Mouse (Mus musculus): ENCODE data around the gene Gm815. TPM values are rescaled to one million over a fixed set of nuclear protein-coding genes. Genes with fewer than 3 reads are reported as not detected.

The Gm815 gene
- polyA plus RNA-seq, 1 experiment from 2014 or later: not detected

DNA sequence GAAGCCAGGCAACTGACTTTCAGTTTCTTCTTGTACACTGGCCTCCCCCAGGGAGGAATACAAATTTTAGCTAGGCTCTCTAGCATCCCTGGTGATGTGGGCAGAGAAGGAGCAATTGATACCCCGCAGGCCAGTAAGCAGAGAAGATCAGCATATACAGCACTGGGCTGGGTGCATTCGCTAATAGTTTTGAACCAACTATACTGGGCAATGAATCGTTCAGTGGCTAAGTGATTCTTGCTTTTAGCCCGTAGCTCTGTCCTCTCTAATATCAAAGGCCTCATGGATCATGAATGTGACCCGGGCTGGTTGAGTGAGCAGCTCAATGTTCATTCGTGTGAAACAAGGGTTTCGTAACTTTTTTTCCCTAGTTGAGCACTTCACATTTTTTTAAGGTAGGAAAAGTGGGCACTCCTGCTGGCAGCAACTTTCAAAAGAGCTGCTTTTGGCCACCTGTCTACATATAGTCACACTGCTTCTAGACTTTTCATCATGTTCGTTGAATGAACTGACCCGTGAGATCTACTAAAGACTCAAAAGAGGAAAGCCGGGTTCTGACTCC, 3.7 kb upstream of the Gm815 start:
- Histone ChIP-seq H3K36me3 (no peaks in the 10 kb centered on the region), H3K27ac (no peak overlapping the region), H3K27me3 (replicated peaks) (no peaks in the 10 kb centered on the region), H3K4me1 (replicated peaks) (no peaks in the 10 kb centered on the region), H3K4me3 (replicated peaks) (no peak overlapping the region), H3K9ac (no peak overlapping the region), H3K4me2 (replicated peaks) (no peak overlapping the region), H3K9me3 (no peaks in the 10 kb centered on the region)
- ATAC-seq: no peak
- WGBS: 94% methylated on average over 10 of the region's 10 CpGs

DNA sequence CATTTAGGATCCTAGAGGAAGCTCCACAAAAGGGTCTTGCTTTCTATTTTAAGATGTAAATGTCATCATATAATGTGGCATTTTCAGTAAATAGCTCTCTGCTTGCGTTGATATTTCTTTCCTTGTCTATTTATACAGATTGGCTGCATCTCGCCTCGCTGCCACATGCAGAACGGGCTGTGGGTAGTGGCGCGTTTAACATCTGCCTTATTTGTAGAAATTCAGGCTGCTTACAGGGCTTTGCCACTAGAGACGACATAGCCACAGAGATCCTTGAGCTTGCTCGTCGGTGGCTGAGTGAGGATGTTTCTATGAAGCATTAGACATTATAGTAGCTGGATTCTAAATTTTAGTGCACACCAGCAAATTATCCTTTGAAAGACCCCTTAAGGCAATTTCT, 2.5 kb downstream of the Gm815 start:
- no peaks in the 10 kb centered on the region for H3K27me3 ChIP-seq (replicated peaks)
- 81% methylated on average over 9 of the region's 9 CpGs for WGBS
- H3K4me1 ChIP-seq (replicated peaks): no peaks in the 10 kb centered on the region
- no peak for ATAC-seq
- H3K27ac ChIP-seq: no peak overlapping the region
- no peaks in the 10 kb centered on the region for H3K9me3 ChIP-seq
- H3K4me3 ChIP-seq (replicated peaks): no peak overlapping the region
- no peaks in the 10 kb centered on the region for H3K36me3 ChIP-seq
- no peak overlapping the region for H3K4me2 ChIP-seq (replicated peaks)
- H3K9ac ChIP-seq: no peak overlapping the region

DNA sequence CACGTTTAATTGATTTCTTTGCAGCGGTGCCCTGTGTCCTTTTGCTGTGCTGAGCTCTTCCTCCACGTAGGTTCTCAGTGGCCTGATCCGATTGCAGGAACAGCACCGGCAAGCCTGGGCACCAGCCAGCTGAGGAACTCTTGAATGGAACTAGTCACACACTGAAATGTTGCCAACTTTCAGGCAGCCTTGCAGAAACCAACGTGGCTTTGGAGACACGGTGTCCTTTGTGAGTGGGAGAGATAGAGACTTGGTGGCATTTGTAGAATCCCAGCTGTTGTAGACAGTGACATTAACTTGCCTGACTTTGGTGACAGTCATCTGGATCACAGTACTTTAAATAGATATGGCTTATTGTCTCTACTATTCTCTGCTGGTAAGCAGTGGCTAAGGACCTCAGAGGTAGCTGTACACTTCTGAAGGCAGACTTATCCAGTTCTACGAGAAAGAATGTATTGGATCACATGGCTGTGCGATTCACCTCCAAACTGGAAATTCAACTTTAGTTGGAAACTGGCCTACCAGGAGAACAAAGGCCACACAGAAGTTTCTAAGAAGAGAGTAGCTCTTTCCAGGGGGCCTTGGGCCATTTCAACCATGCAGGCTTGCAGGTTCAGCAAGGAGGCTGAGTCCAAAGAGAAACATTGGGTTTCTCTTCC, 5.8 kb downstream of the Gm815 start:
- 79% methylated on average over 9 of the region's 9 CpGs for WGBS
- H3K9me3 ChIP-seq: no peaks in the 10 kb centered on the region
- no peak overlapping the region for H3K9ac ChIP-seq
- no peak overlapping the region for H3K27ac ChIP-seq
- no peak overlapping the region for H3K4me2 ChIP-seq (replicated peaks)
- no peaks in the 10 kb centered on the region for H3K4me1 ChIP-seq (replicated peaks)
- H3K4me3 ChIP-seq (replicated peaks): no peak overlapping the region
- no peak for ATAC-seq
- no peaks in the 10 kb centered on the region for H3K36me3 ChIP-seq
- H3K27me3 ChIP-seq (replicated peaks): no peaks in the 10 kb centered on the region

DNA sequence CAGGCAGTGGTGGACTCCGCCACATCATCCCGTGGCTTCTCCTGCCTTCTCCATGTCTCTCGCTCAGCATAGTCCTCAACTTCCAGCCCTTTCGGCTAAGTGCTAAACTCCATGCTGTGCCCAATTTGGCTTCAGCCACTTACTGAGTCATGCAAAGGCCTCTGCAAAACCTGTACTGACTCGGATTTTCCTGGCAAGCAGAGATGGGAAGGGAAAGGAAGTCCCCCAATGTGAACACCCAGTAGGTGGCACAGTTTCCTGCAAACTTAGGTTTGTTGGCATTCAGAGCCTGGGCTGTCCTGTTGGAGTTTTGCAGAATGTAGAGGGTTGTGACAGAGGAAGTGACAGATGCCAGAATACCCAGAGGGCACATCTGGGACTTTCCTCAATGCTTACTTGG, 7.2 kb downstream of the Gm815 start:
- Histone ChIP-seq H3K27me3 (replicated peaks) (no peaks in the 10 kb centered on the region), H3K27ac (no peak overlapping the region), H3K9me3 (no peaks in the 10 kb centered on the region), H3K4me3 (replicated peaks) (no peak overlapping the region), H3K36me3 (no peaks in the 10 kb centered on the region), H3K4me1 (replicated peaks) (no peaks in the 10 kb centered on the region), H3K4me2 (replicated peaks) (no peak overlapping the region), H3K9ac (no peak overlapping the region)
- no peak for ATAC-seq
- 67% methylated on average over 5 of the region's 5 CpGs for WGBS

DNA sequence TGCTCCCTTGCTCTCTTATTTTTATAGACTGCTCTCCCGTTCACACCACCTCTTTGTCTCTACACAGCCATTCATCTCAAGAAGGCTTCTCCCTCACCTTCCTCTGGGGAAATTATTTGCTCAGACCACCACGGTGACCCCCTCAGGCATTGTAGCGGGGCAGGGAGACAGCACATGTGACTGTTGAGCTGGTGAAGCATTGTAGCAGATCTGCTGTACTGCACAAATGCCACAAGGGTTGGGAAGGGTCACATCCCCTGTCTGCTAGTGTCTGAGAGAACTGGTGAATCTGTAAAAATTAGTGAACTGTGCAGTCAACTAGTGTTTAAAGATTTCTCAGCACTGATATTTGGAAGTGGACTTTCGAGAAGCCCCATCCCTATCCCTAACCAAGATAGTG, 16.5 kb downstream of the Gm815 start:
- Histone ChIP-seq H3K36me3 (no peaks in the 10 kb centered on the region), H3K4me1 (replicated peaks) (no peaks in the 10 kb centered on the region), H3K27ac (no peak overlapping the region), H3K9me3 (no peaks in the 10 kb centered on the region), H3K27me3 (replicated peaks) (no peaks in the 10 kb centered on the region), H3K9ac (no peak overlapping the region), H3K4me2 (replicated peaks) (no peak overlapping the region), H3K4me3 (replicated peaks) (no peak overlapping the region)
- WGBS: 58% methylated on average over 4 of the region's 4 CpGs
- ATAC-seq: no peak

DNA sequence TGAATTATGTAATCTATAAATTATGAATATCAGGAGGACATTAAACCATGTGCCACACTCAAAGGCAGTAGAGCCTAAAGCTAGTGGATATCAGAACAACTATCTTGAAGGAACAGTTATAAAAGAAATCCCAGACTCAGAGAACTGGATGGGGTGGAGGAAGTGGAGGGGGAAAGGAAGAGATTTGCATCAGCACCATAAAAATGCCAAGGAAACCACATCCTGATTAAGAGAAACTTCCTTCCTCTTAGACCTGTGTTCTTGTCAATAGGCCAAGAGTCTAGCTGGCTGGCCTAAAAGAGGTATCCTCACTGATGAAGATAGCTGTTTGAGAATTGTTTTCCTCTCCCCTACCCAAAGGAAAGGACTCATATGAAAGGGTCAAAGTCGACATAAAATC, 28.6 kb downstream of the Gm815 start:
- Histone ChIP-seq H3K9ac (no peak overlapping the region), H3K9me3 (no peaks in the 10 kb centered on the region), H3K4me1 (replicated peaks) (no peaks in the 10 kb centered on the region), H3K27ac (no peak overlapping the region), H3K4me3 (replicated peaks) (no peak overlapping the region), H3K36me3 (no peaks in the 10 kb centered on the region), H3K4me2 (replicated peaks) (no peak overlapping the region), H3K27me3 (replicated peaks) (no peaks in the 10 kb centered on the region)
- 48% methylated on average over 1 of the region's 1 CpGs for WGBS
- ATAC-seq: no peak

DNA sequence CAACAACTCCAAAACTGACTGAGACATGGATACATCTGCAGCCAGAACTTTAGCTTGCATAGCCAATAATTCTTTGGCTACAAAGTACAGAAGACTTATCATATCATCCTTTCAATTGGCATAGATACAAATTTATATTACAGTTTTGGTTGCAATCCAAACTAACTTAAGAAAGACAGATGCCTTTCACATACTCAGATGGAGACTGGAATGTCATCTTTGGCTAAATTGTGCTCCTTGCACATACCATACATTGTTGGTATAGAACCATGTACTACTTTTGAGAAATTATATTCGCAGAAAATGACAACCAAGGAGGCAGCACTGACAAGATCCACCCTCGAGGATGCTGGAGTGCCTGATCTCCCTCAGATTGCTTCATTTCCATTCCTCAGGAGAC, 35.1 kb downstream of the Gm815 start:
- Histone ChIP-seq H3K27ac (no peak overlapping the region), H3K27me3 (replicated peaks) (no peaks in the 10 kb centered on the region), H3K9ac (no peak overlapping the region), H3K9me3 (no peaks in the 10 kb centered on the region), H3K4me2 (replicated peaks) (no peak overlapping the region), H3K36me3 (no peaks in the 10 kb centered on the region), H3K4me3 (replicated peaks) (no peak overlapping the region), H3K4me1 (replicated peaks) (no peaks in the 10 kb centered on the region)
- ATAC-seq: no peak
- WGBS: 67% methylated on average over 2 of the region's 2 CpGs

DNA sequence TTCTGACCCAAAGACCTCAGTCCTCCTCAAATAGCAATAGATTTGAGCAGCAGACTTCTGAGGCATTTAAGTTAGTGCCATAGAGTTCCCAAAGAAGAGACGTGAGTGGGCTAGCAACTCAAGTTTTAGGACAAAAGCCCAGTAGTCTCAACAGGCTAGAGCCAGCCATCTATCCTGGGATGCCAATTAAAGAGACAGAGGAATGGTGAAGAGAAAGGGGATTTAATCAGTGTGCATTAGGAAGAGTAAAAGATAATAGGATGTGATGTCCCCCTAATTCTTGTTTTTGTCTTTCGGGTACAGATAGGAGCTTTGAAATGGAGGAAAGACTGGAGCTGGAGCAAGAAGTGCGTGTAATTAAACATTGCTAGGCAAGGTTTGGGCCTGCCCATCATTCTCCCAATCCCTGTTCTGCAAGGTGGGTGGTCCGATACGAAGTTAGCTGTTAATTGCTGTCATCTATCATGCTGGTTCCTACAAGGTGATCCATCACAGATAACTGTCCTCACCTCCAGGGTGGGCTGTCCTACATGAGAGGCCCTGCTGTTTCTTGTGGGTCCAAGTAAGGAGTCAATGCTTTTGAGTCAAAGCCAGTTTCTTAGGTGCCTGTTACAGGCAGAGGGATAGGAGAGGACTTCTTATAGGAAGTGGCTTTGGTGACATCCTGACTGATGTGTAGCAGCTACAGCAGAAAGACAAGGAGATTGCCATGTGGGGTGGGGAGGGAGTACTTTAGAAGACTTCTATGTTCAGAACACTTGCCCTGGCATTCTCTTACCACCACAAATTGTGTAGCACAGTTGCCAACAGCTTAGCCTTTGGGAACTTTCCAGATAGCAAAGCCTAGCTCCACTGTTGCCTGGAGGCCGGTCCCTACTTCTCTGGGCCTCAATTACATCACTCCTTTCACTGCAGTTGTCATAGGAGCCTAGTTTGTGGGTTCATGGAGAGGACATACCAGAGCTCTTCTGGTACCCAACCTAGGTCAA, 44.9 kb downstream of the Gm815 start:
- Histone ChIP-seq H3K36me3 (no peaks in the 10 kb centered on the region), H3K9ac (no peak overlapping the region), H3K27me3 (replicated peaks) (no peaks in the 10 kb centered on the region), H3K4me2 (replicated peaks) (no peak overlapping the region), H3K4me1 (replicated peaks) (no peaks in the 10 kb centered on the region), H3K27ac (no peak overlapping the region), H3K9me3 (no peaks in the 10 kb centered on the region), H3K4me3 (replicated peaks) (no peak overlapping the region)
- 43% methylated on average over 6 of the region's 6 CpGs for WGBS
- no peak for ATAC-seq

DNA sequence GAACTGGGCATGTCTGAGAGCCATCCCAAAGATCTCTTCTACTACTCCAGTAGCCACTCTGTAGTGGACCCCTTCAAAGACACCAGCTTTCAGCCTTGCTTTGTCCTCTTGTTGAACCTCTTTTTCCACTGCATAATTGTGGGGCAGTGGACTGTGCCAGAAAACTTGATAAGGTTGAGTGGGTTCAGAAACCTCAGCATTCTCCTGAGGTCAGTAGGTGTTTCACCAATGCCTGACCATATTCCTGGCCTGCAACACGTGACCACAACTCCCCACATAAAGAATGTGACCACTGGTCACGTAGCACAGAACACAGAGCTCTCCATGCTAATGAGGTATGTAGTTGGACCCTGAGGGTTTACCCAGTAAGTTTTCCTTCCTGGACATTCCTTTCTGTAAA, 48.5 kb downstream of the Gm815 start:
- Histone ChIP-seq H3K4me3 (replicated peaks) (no peak overlapping the region), H3K4me2 (replicated peaks) (no peak overlapping the region), H3K9ac (no peak overlapping the region), H3K9me3 (no peaks in the 10 kb centered on the region), H3K36me3 (no peaks in the 10 kb centered on the region), H3K27ac (no peak overlapping the region), H3K4me1 (replicated peaks) (no peaks in the 10 kb centered on the region), H3K27me3 (replicated peaks) (no peaks in the 10 kb centered on the region)
- 62% methylated on average over 2 of the region's 2 CpGs for WGBS
- no peak for ATAC-seq
